Comparison of ENCODE assay signal across 7 mouse cellular contexts in the genomic region with DNA sequence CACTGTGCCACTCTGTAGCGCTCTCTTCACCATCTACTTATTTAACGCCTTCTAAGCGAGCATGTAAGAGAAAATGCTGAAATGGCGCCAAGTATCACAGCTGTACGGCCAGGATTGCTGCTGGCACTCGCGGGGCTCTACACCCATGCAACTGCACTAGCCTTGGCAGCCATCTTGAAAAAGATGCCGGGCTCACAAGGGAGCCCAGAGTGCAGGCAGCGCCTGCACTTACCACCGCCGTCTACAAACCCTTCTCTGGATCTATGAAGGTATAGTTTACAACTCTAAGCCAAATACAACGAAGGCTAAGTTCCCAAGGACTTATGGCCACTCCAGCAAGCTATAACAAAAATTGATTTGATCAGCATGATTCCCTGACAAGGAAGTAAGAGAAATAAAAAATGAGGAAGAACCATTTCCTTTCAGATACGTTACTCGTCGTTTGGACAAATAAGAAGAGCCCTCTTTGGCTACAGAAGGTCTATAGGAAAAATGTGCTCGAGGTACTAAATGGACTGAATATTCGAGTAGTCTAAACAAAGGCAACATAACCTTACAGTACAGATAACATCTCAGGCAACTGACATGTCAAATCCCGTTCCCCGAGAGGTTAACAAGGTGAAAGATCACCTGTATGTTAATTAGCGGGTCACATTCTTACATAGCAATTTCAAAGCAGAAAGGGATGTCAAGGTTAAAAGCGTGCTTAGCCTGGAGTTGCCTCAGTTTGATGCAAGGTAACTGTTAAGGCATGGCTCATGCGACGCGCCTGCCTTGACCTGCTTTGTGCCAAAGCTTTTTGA. TPM values are rescaled to one million over a fixed set of nuclear protein-coding genes. Genes with fewer than 3 reads are reported as not detected.
DNase-seq lines count a peak whose midpoint lies in the region.

No protein-coding gene starts in this region.

- peak; percentile 38 for DNase-seq in adrenal gland, adult 8-10 months
- peak; percentile 71 for DNase-seq in embryo, embryonic 11 days
- DNase-seq in gastrocnemius, postnatal 14 days, result peak; percentile 50
- peak; percentile 74 for DNase-seq in induced T-regulatory cell, adult 2 months (ENCODE audit: low read depth)
- peak; percentile 52 to 68 for DNase-seq in left cerebral cortex, postnatal 36 days (ENCODE audit: low spot score in 2 of 2)
- peak; percentile 63 for DNase-seq in mesoderm, embryonic 11.5 days (ENCODE audit: low read depth, low spot score)
- peak; percentile 61 for DNase-seq in right cerebral cortex, postnatal 4 days

- intact Hi-C loops in gastrocnemius, postnatal 14 days (cut with DNase I; ENCODE audit: low total_unique reads), result no loop called here
- intact Hi-C loops in left cerebral cortex, postnatal 36 days (cut with DNase I), result loop anchor here (5.0 kb wide), 1 partner anchor 46 kb away; no protein-coding TSS in a partner anchor

RNA-seq across cellular contexts. Expression of gene Ybx1, which starts 1.4 kb away (rescaled TPM):
- 100 to 1,000 TPM; 443 to 619 (median 512) TPM for total RNA-seq in adrenal gland, adult 8-10 months (2022)
- 100 to 1,000 TPM; 494 to 519 TPM for total RNA-seq in gastrocnemius, postnatal 14 days (2021)
- 100 to 1,000 TPM; 211 to 212 TPM for total RNA-seq in left cerebral cortex, postnatal 36 days (2021)

RNA-seq across cellular contexts. Expression of gene Ppih, which starts 27.4 kb away (rescaled TPM):
- total RNA-seq in adrenal gland, adult 8-10 months (2022), result 10 to 100 TPM; 17.7 to 25.4 (median 24.3) TPM
- total RNA-seq in gastrocnemius, postnatal 14 days (2021), result 10 to 100 TPM in 1 of 2 experiments, 1 to 10 TPM in 1; 9.9 to 10.4 TPM
- 10 to 100 TPM; 15.2 to 16.2 TPM for total RNA-seq in left cerebral cortex, postnatal 36 days (2021)

RNA-seq across cellular contexts. Expression of gene Cldn19, which starts 37.8 kb away (rescaled TPM):
- total RNA-seq in adrenal gland, adult 8-10 months (2022), result under 1 TPM in 3 of 4 experiments, not detected in 1; 0.06 to 0.40 (median 0.28) TPM
- 10 to 100 TPM in 1 of 2 experiments, 1 to 10 TPM in 1; 6.2 to 16.8 TPM for total RNA-seq in gastrocnemius, postnatal 14 days (2021)
- under 1 TPM; 0.27 to 0.32 TPM for total RNA-seq in left cerebral cortex, postnatal 36 days (2021)

Comparison
In these comparisons a context has a peak if more than half of its experiments do, and no peak if none do; other contexts are left out.
1. Peak in every context shown above with its lines: DNase-seq.
2. RNA of gene Cldn19, which starts 37.8 kb away (total RNA-seq): 6.2 to 16.8 TPM in gastrocnemius, postnatal 14 days; 0.27 to 0.32 TPM in left cerebral cortex, postnatal 36 days and 0.06 to 0.40 TPM in adrenal gland, adult 8-10 months; every median in the first group is over 4 times any median in the second.